Mouse (Mus musculus) liver, adult 2 months (tissue): ENCODE results near the gene Zfp853.

Source experiments
- CTCF ChIP-seq: fragments of 200-500 bp; IDR thresholded peaks from 2 replicates; pipeline ENCODE4 v1.5.1; 2011; ENCODE audit warnings: low read depth, low read length, control low read depth
- POLR2A ChIP-seq: fragments of 200-500 bp; IDR thresholded peaks from 2 replicates; pipeline ENCODE4 v1.6.1; 2011; ENCODE audit warnings: low read length, control low read depth; ENCODE audit not compliant: insufficient read depth; ENCODE audit errors: extremely low read depth

DNA sequence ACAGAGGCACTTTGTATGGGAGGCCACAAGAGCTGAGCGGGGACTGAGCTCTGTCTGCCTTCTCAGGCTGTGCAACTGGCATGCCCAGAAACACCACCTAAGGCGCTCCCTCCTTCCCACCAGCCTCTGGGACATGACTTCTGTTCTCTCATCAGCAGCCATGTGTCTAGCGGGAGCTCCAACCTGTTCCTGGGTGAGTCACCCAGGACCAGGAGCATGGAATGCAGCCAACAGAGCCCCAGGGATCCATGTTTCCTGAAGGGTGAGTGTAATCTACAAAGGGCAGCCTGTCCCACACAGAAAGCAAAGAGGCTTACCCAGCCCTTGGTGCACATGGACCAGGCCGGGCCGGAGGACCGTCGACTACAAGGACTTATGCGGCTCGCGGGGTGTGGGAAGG is 28.7 kb downstream of the Zfp853 start:
- TF ChIP-seq POLR2A (no peak), CTCF (no peak)
